Comparison of ENCODE assay signal across 11 mouse cellular contexts in genomic region chr13:70789022-70789421, GRCm38 (mm10). TPM values are rescaled to one million over a fixed set of nuclear protein-coding genes. Genes with fewer than 3 reads are reported as not detected.
A peak's percentile ranks its signal among the peaks of the same experiment; 100 is the strongest.
DNase-seq lines count a peak whose midpoint lies in the region; ATAC-seq lines count a peak whose summit lies in the region.
"Had no signal": no experiment of that assay in that cellular context is flagged by ENCODE, and none has a peak within 500 bp of the region (broad histone marks: within the 10 kb centered on the region; RNA-seq: fewer than 3 reads in every experiment).

No protein-coding gene starts in this region.

- intact Hi-C loops in heart, postnatal 36 days (cut with DNase I), result no loop called here

- peak; percentile 16 to 43 for DNase-seq in heart, adult 18-20 months
- DNase-seq in heart, postnatal 36 days, result no peak
- peak; percentile 10 for DNase-seq in 3134 (ENCODE audit: extremely low read depth, insufficient read length, low spot score)
- peak; percentile 89 for DNase-seq in adrenal gland, adult 2 months
- DNase-seq in cerebellum, postnatal 10 days, result peak; percentile 66 to 67
- no peak for DNase-seq in embryo, embryonic 10.5 days (ENCODE audit: low spot score)
- DNase-seq: left cerebral cortex, postnatal 4 days had no signal

- ATAC-seq in megakaryocyte-erythroid progenitor cell, adult 5-6 weeks (replicated peaks; ENCODE audit: low FRiP score, low TSS enrichment, poor library complexity, severe bottlenecking), result no peak
- ATAC-seq in megakaryocyte progenitor cell, adult 5-6 weeks (replicated peaks; ENCODE audit: poor library complexity), result no peak

RNA-seq across cellular contexts. Expression of gene Adamts16, which starts 52.6 kb away (rescaled TPM):
- not detected for total RNA-seq in heart, adult 18-20 months (2021)
- not detected for total RNA-seq in heart, postnatal 36 days (2021)
- total RNA-seq in adrenal gland, adult 2 months (2021), result under 1 TPM; 0.17 to 0.29 TPM
- polyA plus RNA-seq in adrenal gland, adult 2 months (2012; rRNA removed), result 0.38 and 0.46 TPM in 2 replicates
- not detected in 2 replicates for total RNA-seq in megakaryocyte-erythroid progenitor cell, adult 5-6 weeks (2014; fragmentation: Nextera tagmentation)
- total RNA-seq in megakaryocyte-erythroid progenitor cell, adult 5-6 weeks (2017), result not detected in 2 replicates
- not detected in 2 replicates for total RNA-seq in megakaryocyte progenitor cell, adult 5-6 weeks (2015)
- not detected in 2 replicates for total RNA-seq in megakaryocyte progenitor cell, adult 5-6 weeks (2017)
- total RNA-seq: CH12.LX; granulocyte monocyte progenitor cell, adult 5-6 weeks had no signal

Comparison
In these comparisons a context has a peak if more than half of its experiments do, and no peak if none do; other contexts are left out.
1. DNase-seq: peak in heart, adult 18-20 months (2 of 2), 3134 (single experiment), adrenal gland, adult 2 months (single experiment) and cerebellum, postnatal 10 days (2 of 2); none in heart, postnatal 36 days (0 of 2) and embryo, embryonic 10.5 days (single experiment).